Mouse (Mus musculus) right cerebral cortex, postnatal 10 days (tissue): ENCODE measurements around the gene Ptms.
A peak's percentile ranks its signal among the peaks of the same experiment; 100 is the strongest.

Experiments
- DNase-seq, 2 experiments: peaks; one replicate each; pipeline ENCODE4 v3.0.0; 2021; ENCODE audit warnings: low spot score in 2 of 2

The Ptms gene

DNA sequence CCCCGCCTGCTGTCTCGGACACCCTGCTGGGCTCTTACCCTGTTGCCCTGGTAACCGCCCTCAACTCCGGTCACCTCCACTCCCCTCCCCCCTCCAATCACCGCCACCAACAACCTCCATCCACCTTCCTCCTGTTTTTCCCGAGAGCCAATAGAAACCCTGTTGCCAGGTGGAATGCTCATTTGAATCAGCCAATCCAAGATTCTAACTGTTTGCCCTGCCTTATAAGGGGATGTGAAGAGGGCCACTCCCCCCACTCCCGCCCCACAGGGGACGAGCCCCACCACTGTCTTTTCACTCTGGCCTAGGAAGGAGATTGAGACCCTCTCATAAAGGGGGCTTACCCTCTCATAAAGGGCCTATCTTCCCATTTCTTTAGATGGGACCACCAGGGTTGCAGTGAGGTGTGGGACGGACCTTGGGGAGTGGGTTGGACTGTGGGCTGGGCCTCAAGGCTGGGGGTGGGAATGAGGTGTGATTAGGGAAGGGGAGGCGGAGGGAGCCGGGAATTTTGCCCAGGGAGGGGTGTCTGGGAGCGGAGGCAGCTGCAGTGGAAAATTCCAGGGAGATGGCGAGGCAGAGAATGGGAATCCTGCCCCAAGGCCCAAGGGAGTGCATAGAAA lies at the start of gene Ptms:
TSS of gene Ptms (minus strand) at position 409 of the 623 bp plus-strand sequence.
- peak; percentile 96 to 98 for DNase-seq

DNA sequence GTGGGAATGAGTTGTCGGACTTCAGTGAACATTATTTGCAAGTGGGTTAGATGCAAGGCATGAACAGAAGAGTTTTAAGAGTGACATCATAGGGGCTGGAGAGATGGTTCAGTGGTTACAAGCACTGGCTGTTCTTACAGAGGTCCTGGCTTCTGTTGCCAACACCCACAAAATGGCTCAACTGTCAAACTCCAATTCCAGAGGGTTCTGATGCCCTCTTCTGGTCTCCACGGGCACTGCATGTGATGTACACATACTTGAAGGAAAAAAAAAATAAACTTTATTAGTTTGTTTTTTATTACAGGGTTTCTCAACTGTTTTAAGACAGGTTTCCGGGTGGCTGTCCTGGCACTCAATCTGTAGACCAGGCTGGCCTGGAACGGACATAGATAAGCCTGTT lies 47.9 kb upstream of the Ptms start:
- DNase-seq, result peak; percentile 54 to 56

DNA sequence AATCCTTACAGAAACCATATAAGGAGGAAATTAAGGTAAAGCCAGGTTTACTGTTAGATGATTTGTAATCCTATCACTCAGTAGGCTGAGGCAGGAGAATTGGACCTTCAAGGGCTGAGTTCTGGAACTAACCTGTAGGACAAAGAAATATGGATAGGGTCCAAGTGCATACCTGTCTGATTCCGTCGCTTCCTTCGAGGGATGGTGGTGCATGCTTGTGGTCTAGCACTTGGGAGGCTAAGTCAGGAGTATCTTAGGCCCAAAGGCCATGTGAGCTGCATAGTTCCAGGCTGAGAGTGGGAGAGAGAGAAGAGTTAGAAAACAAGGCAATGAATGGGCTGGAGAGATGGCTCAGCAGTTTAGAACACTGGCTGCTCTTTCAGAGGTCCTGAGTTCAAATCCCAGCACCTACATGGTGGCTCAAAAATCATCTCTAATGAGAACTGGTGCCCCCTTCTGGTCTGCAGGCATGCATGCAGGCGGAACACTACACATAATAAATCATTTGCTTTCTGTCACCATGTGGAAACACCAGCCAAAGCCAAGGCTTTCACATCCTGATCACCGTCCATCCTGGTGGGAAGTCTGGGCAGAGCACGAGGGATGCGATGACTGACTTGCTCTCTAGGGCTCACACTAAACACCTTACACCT lies 46.7 kb upstream of the Ptms start:
- DNase-seq, result no peak

DNA sequence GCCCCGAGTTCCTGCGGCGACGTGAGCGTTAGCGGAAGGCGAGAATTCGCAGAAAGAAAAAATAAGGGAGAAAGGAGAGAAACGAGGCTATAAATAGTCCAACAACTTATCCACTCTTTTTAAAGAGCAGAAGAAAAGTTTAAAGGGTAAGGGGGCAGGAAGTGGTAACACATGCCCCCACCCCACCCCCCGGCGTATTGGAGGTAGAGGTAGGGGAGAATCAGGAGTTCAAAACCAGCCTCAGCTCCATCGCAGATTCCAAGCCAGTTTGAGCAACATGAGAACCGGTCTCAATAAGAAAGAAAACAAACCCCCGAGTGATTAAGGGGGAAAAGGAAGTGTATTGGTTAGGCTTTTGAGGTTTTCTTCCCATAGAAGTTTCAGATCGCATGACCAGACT lies 45.8 kb upstream of the Ptms start:
- DNase-seq, result no peak

DNA sequence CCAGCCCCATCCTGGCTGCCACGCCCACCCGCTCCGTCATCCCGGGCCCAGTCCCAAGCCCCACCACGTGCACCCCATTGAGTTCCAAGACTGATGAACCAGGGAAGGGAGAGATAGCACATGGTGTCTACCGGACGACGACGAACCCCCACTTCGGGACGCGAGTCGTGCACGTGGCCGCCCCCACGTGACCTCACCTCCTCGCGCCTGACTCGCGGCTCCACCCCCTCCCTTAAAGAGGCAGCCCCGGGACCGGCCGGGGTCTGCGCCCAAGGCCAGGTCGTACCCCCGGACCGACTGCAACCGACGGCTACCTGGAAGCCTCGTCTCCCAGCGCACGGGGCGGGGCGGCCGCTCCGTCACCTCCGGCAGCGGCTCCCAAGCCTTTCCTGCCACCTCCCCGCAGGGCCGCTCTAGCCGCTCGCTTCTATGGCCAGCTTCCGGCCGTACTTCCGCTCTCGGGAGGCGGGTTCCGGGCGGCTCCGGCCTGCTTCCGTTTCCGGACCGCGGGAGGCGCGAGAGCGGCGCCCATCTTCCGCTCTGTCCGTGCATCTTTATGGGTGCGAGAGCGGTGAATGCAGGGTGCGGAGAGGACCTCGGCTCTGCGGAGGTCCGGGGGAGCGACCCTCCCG lies 45.3 kb upstream of the Ptms start, which contains the start of gene Cops7a:
TSS of gene Cops7a (minus strand) at position 451 of the 632 bp plus-strand sequence.
- peak; percentile 96 to 97 for DNase-seq

DNA sequence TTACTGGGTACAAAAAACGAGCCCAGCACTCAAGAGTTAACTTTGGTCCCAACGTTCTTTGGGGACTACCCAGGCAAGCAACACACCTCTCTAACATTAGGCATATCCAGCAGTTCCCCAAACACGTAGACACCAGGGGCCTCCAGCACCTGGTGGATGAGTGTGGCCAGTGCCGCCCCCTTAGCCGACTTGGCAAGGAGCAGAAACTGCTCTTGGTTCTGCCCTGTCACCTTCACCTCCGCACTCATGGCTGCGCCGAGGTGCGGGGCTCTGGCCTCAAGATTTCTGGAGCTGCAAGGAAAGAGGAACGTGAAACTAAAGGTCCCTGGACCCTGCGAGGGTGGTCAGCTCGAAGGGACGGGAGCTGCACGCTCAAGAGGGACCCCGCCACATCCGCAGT lies 44.7 kb upstream of the Ptms start:
- no peak for DNase-seq

DNA sequence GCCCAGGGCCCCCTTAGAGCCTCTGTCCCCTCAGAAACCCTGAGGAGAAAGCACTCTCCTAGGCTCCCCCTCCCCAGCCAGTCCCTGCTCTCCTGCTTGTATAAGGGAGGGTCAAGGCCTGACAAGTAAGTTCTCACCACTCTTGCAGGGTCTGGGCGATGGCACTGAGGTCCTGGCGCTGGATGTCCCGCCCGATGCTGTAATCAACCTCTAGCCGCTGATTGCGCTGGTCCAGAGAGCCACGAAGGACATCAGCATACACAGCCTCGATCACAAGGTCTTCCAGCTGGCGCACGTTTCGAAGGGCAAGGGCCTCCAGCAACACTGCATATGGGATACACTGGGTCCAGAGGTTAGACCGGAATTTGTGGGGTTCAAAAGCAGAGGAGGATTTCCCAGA lies 41.1 kb upstream of the Ptms start:
- DNase-seq, result no peak

DNA sequence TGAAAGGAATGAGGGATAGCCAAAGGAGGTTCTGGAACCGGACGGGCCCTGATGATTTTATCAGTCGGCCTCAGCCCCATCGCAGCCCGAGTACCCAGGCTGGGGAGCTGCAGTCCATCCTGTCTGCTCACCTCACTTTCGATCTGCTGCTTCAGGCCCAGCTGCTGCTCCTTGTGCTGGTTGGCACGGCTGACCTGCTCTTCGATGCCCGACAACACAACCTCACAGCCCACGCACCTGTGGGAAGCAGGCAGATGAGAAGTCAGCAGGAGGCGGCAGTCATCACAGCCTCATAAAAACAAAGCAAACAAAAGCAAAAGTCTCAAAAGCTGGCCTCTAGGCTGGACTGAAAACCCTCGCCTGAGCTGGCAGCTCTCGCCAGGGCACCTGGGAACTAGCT lies 40.1 kb upstream of the Ptms start:
- DNase-seq, result no peak

DNA sequence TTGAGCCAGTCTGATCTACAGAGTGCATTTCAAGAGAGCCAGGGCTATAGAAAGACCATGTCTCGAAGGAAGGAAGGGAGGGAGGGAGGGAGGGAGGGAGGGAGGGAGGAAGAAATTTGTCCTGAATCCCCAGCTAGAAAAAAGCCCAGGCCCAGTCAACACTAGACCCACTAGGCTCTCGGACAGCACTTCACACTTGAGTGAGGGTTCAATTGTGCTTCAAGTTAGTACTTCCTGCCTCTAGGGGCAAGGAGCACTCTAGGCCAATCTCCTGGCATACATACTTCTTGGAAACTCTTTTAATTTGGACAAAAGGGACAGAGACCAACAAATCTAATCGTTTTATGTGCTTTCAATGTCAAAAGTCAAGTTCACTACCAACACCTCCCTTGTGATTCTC lies 38.2 kb upstream of the Ptms start:
- no peak for DNase-seq

DNA sequence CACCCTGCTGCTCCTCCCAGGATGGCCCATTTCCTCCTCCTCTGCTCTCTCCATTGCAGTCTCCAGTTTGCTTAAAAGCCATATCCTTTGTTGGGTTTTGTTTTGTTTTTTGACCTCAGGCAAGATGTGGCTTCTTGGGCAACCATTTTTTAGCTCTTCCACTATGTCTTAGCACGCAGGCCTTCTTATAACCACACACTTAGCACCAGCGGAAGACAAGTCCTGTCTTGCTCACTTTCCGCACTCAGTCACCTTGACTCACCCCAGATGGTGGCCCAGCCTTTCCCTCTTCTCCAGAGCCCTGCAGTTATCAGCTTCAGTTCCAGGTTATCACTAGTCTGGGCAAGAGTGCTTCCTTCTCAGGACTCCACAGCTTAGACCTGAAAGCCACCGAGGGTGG lies 35.3 kb upstream of the Ptms start:
- DNase-seq, result no peak

DNA sequence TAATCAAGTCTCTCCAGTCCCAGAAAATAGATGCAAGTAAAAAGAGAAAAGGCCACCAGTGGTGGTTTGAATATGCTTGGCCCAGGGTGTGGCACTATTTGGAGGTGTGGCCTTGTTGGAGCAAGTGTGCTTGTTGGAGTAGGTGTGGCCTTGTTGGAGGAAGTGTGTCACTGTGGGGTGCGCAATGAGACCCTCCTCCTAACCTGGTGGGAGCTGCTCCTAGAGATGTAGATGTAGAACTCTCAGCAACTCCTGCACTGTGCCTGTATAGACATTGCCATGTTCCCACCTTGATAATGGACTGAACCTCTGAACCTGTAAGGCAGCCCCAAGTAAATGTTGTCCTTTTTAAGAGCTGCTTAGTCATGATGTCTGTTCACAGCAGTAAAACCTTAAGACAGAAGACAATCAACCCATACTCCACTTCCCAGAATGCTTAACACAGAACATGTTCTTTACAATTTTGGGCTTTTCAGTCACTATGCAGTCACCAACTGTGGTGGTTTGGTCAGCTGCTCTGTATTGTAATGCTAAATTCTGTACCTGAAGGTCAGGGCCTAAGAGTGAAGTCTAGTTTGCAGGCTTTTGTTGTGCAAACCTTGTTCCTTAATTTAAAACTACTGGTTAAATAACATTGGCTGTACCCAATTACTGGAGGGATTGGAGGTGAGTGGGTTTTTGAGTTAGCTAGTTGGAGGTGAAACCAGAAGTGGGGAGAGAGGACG lies 34.2 kb upstream of the Ptms start:
- DNase-seq, result no peak

DNA sequence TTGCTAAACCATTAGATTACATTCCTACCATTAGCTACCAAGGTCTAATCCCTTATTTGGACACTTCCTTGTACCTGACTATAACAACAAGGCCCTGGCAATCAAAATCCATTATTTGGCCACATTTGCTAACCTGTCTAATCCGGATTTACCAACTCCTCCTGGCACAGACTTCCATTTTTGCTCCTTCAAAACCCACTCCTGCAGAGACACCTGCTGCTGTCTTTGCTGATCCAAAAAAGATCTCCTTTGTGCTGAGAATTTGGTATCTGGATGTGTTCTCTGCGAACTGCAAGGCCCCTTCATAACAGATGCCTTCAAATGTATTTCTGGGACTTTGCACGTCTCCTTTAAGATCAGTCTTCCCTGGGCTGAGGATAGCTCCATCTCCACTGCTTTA lies 23.6 kb upstream of the Ptms start:
- DNase-seq, result no peak

DNA sequence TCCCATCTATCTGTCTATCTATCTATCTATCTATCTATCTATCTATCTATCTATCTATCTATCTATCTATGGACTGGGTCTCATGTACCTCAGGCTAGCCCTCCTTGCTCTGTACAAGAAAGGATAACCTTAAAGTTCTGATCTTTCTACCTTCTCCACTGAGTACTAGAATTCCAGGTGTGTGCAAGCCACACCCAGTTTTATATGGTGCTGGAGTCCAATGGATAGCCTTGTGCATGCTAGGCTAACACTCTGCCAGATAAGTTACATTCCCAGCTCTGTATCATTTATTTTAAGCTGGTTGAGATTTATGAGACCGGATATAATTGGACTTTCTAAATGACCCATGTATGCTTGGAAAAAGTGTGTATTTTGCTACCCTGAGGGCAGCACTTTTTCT lies 21.8 kb upstream of the Ptms start:
- DNase-seq, result no peak

DNA sequence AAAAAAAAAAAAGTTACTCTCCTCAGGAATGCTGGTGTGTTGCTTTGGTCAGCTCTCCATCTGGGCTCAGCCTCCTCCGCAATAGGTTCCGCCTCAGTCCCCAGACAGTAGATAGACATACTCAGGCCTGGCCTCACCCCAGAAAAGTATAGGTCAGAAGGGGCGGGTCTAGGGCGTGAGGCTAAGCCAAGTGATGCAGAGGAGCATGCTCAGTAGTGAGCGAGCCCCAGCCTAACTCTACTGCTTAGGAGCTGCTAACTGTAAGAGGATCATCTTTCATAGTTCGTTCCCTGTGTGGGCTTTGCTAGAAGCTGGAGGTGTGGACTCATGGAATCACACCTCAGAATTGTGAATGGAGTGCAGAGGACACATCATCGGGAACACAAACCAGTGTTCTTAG lies 18.7 kb upstream of the Ptms start:
- DNase-seq, result no peak

DNA sequence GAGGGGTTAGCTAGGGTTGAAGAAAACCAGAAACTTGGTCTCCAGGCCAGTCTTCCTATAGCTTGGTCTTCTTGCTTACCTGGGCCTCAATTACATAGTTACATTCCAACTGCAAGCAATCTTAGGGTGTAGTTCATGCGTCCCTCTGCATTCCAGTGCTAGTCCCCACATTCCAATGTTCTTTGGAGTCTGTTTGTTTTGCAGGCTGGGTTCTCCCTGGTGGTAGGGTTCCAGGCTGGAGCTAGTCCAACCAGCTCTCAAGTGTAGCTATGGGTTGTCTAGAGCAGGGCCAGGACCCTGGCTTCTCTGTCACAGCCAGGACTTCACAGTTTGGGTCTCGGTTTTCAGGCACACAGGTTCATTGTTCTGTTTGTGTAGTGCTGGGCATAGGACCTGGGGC lies 17.6 kb upstream of the Ptms start:
- no peak for DNase-seq

DNA sequence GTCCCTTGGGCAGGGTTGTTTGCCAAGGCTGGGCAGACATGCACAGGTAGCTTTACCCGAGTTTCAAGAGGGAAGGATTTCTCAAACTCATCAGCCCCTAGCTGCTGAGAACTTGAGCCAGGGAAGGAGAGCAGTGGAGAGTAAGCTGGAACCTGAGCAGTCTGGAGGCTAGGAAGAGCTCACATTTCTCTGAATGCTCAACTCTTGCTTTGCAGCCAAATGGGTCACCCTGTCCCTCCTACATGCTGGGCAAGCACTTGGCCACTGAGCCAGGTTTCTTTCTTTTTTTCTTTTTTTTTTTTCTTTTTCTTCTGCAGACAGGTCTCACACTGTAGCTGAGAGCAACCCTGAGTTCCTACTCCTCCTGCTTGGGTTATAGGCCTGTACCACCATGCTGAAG lies 16.8 kb upstream of the Ptms start:
- no peak for DNase-seq

DNA sequence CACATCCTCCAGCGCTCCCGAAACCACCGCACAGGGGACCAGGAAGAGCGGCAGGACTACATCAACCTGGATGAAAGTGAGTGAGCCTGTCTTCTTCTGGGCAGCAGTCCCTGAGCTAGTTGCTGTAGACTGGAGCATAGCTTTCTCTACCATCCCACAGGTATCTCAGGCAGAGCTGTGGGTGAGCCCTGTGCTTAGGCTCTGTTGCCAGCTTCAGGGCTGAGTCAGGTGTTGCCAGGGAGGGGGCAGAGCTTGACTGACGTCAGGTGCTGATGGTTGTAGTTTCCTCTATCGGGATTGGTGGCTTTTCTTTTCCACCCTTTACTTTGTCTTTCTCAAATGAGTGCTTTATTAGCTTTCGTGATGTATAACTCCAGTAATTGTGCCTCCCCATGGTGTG lies 14.8 kb upstream of the Ptms start:
- DNase-seq, result peak in 1 of 2 experiments; percentile 30

DNA sequence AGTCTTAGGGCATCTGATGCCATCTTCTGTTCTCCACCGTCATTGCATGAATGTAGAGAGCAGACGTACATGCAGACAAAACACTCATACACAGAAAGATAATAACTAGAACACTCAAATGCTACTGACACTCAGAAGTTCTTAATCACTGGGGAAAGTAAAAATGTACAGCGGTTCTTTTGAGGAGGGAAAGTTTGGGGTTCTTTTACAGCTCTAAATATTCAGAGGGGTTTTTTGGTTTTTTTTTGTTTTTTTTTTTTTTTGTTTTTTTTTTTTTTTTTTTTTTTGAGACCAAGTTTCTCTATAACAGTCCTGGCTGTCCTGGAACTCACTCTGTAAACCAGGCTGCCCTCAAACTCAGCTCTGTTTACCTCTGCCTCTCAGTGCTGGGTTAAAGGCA lies 13.2 kb upstream of the Ptms start:
- DNase-seq, result no peak

DNA sequence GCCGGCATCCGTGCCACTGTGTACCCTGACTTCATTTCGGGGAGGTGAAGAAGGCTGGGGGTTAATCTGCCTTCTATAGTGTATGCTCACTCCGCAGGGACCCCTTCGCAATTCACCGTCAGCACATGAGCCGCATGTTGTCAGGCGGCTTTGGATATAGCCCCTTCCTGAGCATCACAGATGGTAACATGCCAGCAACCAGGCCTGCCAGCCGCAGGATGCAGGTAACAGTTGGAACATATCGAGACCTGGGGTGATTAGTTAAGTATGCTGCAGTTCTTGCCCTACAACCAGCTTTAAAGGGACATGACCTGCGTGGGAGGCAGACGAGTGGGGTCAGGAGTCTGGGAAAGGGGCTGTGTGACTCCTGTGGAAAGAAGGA lies 12.4 kb upstream of the Ptms start:
- DNase-seq, result no peak

DNA sequence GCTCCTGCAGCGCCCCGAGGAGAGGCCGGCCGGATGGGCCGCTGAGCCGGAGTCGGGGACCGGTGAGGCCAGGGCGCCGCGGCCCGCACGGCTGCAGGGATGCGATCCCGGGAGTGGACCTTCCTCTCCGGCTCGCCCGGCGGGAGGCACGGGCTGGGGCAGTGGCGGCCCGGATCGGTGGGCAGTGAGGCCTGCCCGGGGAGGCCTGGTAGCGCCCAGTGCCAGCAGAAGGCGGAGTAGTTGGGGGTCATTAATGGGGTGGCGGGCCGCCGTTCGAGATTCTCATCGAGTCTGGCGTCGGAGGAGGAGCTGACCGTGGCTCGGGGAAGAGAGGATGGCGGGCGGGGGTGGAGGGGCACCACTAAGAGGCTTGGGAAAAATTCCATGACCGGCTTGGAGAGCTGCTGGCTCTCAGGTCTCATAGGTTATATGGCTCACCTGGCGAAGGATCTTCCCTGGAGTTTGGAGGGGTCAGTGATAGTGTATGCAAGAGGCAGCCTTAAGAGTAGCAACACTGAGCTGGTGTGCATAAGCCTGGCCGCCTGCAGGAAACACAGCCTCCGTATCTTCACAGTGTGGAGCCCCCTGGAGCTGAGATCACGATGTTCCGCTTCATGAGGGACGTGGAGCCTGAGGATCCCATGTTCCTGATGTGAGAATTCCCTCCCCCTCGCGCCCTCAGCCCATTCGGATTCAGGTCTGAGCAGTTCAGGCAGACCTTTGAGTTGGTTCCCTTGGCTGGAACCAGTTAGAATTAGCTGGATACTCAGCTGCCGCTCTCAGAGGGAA lies 11.8 kb upstream of the Ptms start:
- peak; percentile 72 to 77 for DNase-seq

DNA sequence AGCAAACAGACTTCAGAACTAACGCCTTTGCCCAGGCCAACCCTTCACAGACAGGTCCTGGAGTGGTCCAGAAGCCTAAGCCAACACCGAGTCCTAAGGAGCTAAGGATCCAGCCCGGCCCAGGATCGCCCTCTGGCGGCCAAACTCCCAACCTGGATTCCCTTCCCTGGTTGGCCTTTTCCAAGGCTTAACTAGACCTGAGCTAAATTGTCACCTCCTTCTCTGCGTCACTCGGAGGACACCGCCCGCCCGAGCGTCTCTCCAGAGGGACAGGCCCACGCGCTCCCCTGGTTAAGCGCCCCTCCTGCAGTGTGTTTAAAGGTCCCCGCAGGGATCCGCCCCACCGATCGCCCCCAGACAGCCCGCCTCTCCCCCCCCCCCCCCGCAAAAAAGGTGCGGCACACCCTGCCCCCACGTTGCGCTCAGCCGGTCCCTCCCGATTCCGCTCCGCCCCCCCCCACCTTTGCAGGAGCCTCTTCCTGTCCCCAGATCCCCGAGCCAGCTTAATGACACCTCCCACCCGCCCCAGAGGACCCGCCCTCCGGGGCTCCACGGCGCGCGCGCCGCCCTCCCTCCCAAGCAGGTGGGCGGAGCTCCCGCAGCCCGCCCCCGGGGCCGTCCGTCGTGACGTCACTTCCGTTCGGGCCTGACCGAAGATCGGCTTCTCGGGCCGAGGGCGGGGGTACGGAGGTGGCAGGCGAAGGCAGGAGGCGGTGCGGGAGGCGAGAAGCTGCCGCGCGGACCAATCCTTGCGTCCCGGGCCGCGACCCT lies 11.0 kb upstream of the Ptms start, which contains the start of gene Mlf2:
TSS of gene Mlf2 (plus strand) at position 633 of the 771 bp plus-strand sequence.
- peak; percentile 98 to 99 for DNase-seq
